Mouse (Mus musculus) midbrain, embryonic 12.5 days (tissue): Measurements from ENCODE around the gene Rtbdn. TPM values are rescaled to one million over a fixed set of nuclear protein-coding genes. Genes with fewer than 3 reads are reported as not detected.

Source experiments
- ATAC-seq: fragments of 200-750 bp; cut with Nextera tagmentation; 2 replicates; pipeline ENCODE4 v1.8.0; 2017; ENCODE audit warnings: low read depth, moderate TSS enrichment, moderate library complexity; ENCODE audit not compliant: low FRiP score
- H3K27ac ChIP-seq: fragments of 300-500 bp; sonication (generic); replicated peaks from 2 replicates; pipeline ENCODE4 v1.5.1; 2016; ENCODE audit warnings: mild to moderate bottlenecking
- H3K27me3 ChIP-seq: fragments of 300-500 bp; sonication (generic); 2 replicates; pipeline ENCODE4 v1.6.1; 2016; ENCODE audit warnings: mild to moderate bottlenecking
- H3K36me3 ChIP-seq: fragments of 300-500 bp; sonication (generic); 2 replicates; pipeline ENCODE4 v1.6.1; 2016
- H3K4me1 ChIP-seq: fragments of 300-500 bp; sonication (generic); 2 replicates; pipeline ENCODE4 v1.6.1; 2016
- H3K4me2 ChIP-seq: fragments of 300-500 bp; sonication (generic); replicated peaks from 2 replicates; pipeline ENCODE4 v1.6.1; 2016; ENCODE audit warnings: mild to moderate bottlenecking, moderate library complexity
- H3K4me3 ChIP-seq: fragments of 300-500 bp; sonication (generic); 2 replicates; pipeline ENCODE4 v1.5.1; 2016; ENCODE audit warnings: mild to moderate bottlenecking
- H3K9ac ChIP-seq: fragments of 300-500 bp; sonication (generic); replicated peaks from 2 replicates; pipeline ENCODE4 v1.6.1; 2016; ENCODE audit warnings: mild to moderate bottlenecking, moderate library complexity
- H3K9me3 ChIP-seq: fragments of 300-500 bp; sonication (generic); 2 replicates; pipeline ENCODE4 v1.6.1; 2016; ENCODE audit warnings: mild to moderate bottlenecking
- WGBS: fragments of 180-500 bp; shearing (Covaris S2); methylation state at CpG from one replicate; pipeline ENCODE4 v1.1.7; 2016; 5-methylcytosine and 5-hydroxymethylcytosine counted together
- polyA plus RNA-seq: library from polyadenylated mRNA; unstranded; fragments of >200 nt; fragmentation: Nextera tagmentation; extraction: Ambion mirVana; gene quantifications from 2 replicates; pipeline ENCODE4 v1.2.1, GENCODE M21; 2016

The Rtbdn gene
- polyA plus RNA-seq, 1 experiment from 2014 or later: 1.3 TPM

DNA sequence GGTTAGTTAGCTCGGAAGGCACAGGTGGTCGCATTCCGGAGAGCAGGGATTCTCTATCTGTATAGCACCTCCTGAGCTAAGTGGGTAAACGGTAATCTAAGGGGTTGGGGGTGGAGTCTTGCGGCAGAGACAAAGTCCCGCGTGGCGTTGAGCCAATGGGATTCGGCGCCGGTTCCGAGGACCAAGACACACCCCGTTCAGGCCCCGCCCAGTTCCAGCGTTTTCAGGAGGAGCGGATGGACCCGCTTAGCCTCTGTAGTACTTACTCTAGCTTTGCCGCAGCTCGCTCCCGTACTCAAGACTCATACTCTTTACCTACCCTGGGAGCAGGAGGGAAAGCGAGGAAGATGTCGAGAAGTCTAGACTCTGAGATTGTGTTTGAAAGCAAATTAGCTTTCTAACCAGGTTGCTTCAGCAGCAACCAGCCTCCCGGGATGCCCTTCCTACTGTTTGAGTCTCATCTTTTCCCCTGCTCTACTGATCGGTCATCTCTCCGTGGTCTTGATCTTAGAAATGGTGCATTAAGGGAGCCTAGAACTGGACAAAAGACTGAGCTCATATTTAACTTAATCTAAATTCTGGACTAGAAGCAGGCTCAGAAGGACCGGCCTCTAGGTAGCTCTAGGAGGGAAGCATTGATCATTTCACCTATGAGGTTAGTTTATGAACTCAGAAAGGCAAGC, 2.2 kb upstream of the Rtbdn start:
- H3K27ac ChIP-seq: no peak overlapping the region
- H3K4me3 ChIP-seq: peak overlapping the region; percentile 70
- WGBS: 2% methylated on average over 26 of the region's 26 CpGs
- H3K9me3 ChIP-seq: no peaks in the 10 kb centered on the region
- H3K9ac ChIP-seq: no peak overlapping the region
- peak overlapping the region; percentile 99 for H3K4me2 ChIP-seq
- peak; percentile 57; the same call in 1 of the 2 replicates for ATAC-seq
- H3K4me1 ChIP-seq: peaks cover 29% of the 10 kb centered on the region
- H3K36me3 ChIP-seq: no peaks in the 10 kb centered on the region
- H3K27me3 ChIP-seq: peaks cover 63% of the 10 kb centered on the region

DNA sequence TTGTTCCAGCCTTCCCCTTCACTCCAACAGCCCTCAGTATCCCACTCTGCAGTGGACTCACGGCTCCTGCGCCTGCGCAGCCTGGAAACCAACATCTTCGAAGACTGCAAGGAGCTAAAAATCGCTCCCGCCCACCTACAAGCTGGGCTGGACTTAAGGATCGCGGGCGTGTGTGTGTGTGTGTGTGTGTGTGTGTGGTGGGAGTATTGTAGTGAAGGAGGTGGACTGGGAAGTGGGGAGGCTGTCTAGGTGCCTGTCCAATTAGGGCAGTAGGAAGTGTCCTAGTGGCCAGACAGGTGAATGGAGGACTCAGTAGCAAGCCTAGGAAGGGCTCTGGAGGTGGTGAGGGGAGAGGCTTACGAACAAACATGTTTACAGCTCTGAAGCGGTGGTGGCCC, 1.6 kb upstream of the Rtbdn start:
- no peaks in the 10 kb centered on the region for H3K36me3 ChIP-seq
- H3K4me2 ChIP-seq: peak overlapping the region; percentile 99
- peaks cover 69% of the 10 kb centered on the region for H3K27me3 ChIP-seq
- H3K4me3 ChIP-seq: peak overlapping the region; percentile 70
- H3K4me1 ChIP-seq: peaks cover 29% of the 10 kb centered on the region
- WGBS: 4% methylated on average over 11 of the region's 11 CpGs
- H3K27ac ChIP-seq: no peak overlapping the region
- H3K9me3 ChIP-seq: no peaks in the 10 kb centered on the region
- ATAC-seq: peak; percentile 55
- peak overlapping the region; percentile 80; the same call in 1 of the 2 replicates for H3K9ac ChIP-seq

DNA sequence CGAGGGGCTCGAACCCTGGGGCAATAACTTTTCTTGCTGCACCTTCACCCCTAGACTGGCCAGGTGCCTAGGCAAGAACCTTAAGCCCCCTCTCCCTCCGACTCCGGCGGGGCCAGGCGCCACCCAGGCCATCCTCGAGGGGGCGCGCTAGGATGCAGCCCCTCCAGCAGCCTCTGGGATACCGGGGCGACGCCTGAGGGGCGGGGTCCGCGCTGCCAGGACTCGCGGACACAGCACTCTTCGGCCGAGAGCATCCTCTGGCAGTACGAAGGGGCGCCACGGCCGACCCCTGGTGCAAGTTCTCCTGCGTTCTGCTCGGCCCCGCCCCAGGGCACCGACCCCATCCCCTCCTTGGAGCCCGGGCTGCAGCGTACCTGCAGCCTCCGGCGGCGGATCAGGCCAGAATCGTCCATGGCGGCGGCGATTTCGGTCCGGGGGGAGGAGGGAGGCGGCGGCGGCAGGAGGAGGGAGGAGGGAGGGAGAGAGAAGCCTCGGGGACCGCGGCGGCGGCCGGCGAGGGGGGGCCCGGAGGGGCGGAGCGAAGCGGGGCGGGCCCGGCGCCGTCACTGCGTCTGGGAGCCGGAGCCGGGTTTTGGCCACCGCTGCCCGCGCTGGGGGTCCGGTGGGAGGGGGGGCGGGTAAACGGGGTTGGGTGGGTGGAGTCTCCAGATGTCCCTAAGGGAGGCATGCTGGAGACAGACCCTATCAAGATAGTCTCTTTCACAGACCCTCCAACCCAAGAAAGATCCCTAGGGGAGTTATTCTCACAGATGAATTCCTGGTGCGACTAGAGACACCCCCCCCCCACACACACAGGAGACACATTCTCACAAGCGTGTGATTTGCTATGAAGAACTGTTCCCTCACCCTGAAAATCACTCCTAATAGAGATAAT, 911 bp upstream of the Rtbdn start:
- Histone ChIP-seq H3K27me3 (peaks cover 75% of the 10 kb centered on the region), H3K27ac (peak overlapping the region; percentile 58)

DNA sequence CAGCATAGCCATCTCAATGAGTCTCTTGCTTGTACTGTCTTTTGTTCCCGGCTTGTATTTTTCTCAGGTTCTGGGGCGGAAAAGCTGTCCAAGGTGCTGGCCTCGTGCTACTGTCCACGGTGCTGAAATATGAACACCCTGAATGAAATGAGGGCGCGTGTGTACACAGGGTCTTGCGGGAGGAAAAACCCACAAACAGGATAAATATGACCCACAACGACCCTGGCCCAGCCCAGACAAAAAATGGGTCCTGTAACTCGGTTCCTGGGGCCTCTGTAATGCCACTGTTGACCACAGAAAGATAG, 402 bp downstream of the Rtbdn start:
- no peak overlapping the region for H3K9ac ChIP-seq
- H3K9me3 ChIP-seq: no peaks in the 10 kb centered on the region
- no peak for ATAC-seq
- no peak overlapping the region for H3K4me3 ChIP-seq
- H3K27me3 ChIP-seq: peaks cover 87% of the 10 kb centered on the region
- H3K27ac ChIP-seq: no peak overlapping the region
- 18% methylated on average over 9 of the region's 9 CpGs for WGBS
- H3K4me1 ChIP-seq: peaks cover 29% of the 10 kb centered on the region
- 0 out of 2 replicates have a peak overlapping the region, but pooled peaks have one; percentile 99 for H3K4me2 ChIP-seq
- no peaks in the 10 kb centered on the region for H3K36me3 ChIP-seq

More for the DNA sequence above, 911 bp upstream of the Rtbdn start:
- H3K36me3 ChIP-seq: no peaks in the 10 kb centered on the region
- WGBS: 0% methylated on average over 38 of the region's 67 CpGs
- H3K4me3 ChIP-seq: peak overlapping the region; percentile 70
- ATAC-seq: peak; percentile 67
- H3K9ac ChIP-seq: peak overlapping the region; percentile 80
- peak overlapping the region; percentile 99 for H3K4me2 ChIP-seq
- H3K4me1 ChIP-seq: peaks cover 29% of the 10 kb centered on the region
- no peaks in the 10 kb centered on the region for H3K9me3 ChIP-seq

DNA sequence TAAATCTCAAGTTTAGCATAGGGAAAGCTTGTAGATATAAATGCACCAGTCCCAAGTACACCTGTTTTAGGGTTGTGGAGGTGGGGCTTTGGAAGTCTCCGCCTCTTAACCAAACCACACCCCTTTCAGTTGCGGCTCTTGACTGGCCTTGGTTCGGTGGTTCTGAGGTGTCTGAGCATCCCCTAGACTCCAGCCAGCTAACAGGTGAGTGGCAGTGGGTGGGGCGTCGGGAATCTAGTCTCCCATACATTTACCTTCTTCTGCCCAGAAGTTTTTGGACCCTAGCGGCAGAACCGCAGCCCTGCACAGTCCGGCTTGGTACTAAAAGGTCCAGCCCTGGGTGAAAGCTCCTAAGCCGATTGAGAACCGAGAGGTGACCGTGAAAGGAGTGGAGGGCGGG, 3.0 kb downstream of the Rtbdn start:
- Histone ChIP-seq H3K27ac (no peak overlapping the region), H3K9me3 (no peaks in the 10 kb centered on the region), H3K4me2 (no peak overlapping the region), H3K36me3 (no peaks in the 10 kb centered on the region), H3K9ac (no peak overlapping the region), H3K4me3 (no peak overlapping the region), H3K27me3 (peaks cover 74% of the 10 kb centered on the region), H3K4me1 (peaks cover 23% of the 10 kb centered on the region)
- WGBS: 19% methylated on average over 12 of the region's 12 CpGs
- no peak for ATAC-seq

DNA sequence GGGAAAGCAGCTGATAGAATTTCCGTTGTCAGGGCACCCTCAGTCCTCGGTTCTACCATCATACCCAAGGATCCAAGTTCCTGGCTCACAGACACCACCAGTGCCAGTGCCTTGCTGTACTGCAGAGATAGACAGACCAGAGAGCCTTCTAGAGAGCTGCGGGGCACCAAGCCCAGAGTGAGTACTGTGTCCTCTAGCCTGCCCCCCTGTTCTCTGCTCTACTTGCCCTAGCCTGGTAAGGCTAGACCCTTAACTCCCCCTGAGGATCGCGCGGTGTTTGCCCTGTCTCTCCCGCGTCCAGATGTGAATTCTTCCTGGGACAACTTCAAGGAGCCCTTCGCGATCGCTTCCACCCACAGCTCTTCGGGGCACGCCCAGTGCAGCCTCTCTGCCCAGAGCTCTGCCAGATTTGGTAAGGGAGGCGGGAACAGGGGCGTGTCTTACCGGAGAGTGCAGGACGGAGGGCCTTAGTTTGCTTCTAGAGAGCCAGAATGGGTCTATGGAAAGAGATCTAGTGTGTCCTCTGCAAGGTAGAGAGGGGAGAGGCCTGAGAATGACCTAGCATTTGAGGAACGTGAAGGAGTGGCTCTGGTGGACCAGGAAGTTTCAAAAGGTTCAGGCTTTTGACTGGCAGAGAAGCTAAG, 5.9 kb downstream of the Rtbdn start:
- Histone ChIP-seq H3K36me3 (peaks cover 6% of the 10 kb centered on the region), H3K4me3 (no peak overlapping the region), H3K4me1 (no peaks in the 10 kb centered on the region), H3K27ac (no peak overlapping the region), H3K9ac (no peak overlapping the region), H3K27me3 (peaks cover 47% of the 10 kb centered on the region), H3K9me3 (no peaks in the 10 kb centered on the region), H3K4me2 (no peak overlapping the region; the same call in 1 of the 2 replicates)
- ATAC-seq: no peak
- 11% methylated on average over 18 of the region's 18 CpGs for WGBS

DNA sequence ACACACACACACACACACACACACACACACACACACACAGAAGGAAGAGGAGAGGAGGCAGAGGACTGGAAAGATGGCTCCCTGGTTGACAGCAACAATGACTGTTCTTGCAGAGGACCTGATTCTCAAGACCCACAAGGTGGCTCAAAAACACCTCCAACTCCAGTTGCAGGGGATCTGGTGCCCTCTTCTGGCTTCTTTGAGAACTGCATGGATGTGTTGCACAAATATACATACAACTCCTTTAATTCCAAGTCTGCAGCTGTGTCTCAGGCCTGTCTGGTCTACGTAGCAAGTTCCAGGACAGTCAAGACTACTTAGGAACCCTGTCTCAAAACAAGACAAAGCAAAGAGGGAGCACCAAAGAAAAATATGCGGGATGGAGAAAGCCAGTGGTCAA, 10.0 kb downstream of the Rtbdn start:
- Histone ChIP-seq H3K36me3 (peaks cover 27% of the 10 kb centered on the region), H3K4me1 (no peaks in the 10 kb centered on the region), H3K27ac (no peak overlapping the region), H3K9me3 (no peaks in the 10 kb centered on the region), H3K4me3 (no peak overlapping the region), H3K4me2 (no peak overlapping the region), H3K27me3 (peaks cover 10% of the 10 kb centered on the region), H3K9ac (no peak overlapping the region)
- no peak for ATAC-seq
- WGBS: 40% methylated on average over 2 of the region's 2 CpGs

DNA sequence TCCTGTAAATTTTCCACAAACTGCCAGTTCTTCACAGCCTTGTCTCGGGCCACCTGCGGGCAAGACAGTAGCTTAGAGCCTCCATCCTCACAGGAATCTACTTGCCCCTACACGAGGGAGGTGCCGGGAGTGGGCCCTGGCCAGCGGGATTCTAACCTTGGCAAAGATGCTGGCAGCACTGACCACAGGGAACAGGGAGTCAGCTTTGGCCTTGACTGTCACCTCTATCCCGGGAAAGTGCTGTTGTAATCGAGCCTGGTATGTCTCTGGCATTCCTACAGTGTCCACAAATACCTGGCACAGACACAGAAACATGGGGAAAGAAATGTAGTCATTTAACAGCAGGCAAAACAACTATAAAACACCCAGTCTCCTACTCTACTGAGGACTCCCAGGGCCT, 13.0 kb downstream of the Rtbdn start:
- H3K4me2 ChIP-seq: no peak overlapping the region
- H3K27me3 ChIP-seq: no peaks in the 10 kb centered on the region
- 93% methylated on average over 7 of the region's 7 CpGs for WGBS
- no peaks in the 10 kb centered on the region for H3K9me3 ChIP-seq
- H3K27ac ChIP-seq: no peak overlapping the region
- no peak for ATAC-seq
- peaks cover 40% of the 10 kb centered on the region for H3K36me3 ChIP-seq
- no peak overlapping the region for H3K4me3 ChIP-seq
- H3K4me1 ChIP-seq: peaks cover 1% of the 10 kb centered on the region
- H3K9ac ChIP-seq: no peak overlapping the region

DNA sequence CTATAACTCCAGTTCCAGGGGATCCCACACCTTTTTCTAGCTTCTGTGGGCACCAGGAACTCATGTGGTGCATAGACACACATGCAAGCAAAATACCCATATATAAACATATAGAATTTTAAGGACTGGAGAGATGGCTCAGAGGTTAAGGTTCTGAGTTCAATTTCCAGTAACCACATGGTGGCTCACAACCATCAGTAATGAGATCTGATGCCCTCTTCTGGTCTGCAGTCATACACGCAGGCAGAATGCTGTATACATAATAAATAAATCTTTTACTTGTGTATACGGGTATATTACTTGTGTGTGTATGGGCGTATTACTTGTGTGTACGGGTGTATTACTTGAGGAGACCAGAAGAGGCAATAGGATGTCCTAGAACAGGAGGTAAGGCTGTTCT, 17.2 kb downstream of the Rtbdn start:
- Histone ChIP-seq H3K4me1 (peaks cover 26% of the 10 kb centered on the region), H3K27me3 (no peaks in the 10 kb centered on the region), H3K4me2 (no peak overlapping the region), H3K4me3 (no peak overlapping the region), H3K36me3 (peaks cover 26% of the 10 kb centered on the region), H3K27ac (no peak overlapping the region), H3K9me3 (no peaks in the 10 kb centered on the region), H3K9ac (no peak overlapping the region)
- 91% methylated on average over 4 of the region's 4 CpGs for WGBS
- ATAC-seq: no peak

DNA sequence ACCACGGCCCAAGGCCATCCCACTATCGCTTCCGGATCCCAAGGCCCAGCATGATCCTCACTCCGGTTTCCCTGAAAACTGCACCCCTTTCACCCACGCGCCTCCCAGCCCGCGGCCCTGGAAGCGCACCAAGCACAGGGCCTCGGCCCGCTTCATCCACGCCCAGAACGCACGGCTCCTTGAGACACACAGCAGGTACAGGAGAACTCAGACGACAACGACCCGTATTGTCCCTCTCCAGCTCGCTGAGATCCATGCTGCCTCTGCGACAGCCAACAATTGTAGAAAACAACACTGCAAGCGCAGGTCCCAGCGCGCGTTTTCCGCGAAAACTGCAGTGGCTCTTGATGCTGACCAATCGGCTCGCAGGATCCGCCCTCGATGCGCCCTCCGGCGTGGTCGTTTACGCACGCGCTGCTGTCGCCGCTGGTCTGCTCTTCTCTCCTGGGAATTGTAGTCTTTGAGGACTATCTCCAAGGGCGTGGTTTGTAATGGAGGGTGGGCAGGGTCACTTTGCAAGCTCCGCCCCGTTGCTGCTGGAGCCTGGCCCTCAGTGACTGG, 19.0 kb downstream of the Rtbdn start:
- under 1% methylated on average over 41 of the region's 41 CpGs for WGBS
- Histone ChIP-seq H3K27ac (peak overlapping the region; percentile 54; the same call in 1 of the 2 replicates), H3K9me3 (no peaks in the 10 kb centered on the region), H3K27me3 (no peaks in the 10 kb centered on the region), H3K4me2 (peak overlapping the region; percentile 94), H3K9ac (peak overlapping the region; percentile 77), H3K4me1 (peaks cover 35% of the 10 kb centered on the region), H3K36me3 (peaks cover 18% of the 10 kb centered on the region), H3K4me3 (peak overlapping the region; percentile 68)
- ATAC-seq: peak; percentile 81

DNA sequence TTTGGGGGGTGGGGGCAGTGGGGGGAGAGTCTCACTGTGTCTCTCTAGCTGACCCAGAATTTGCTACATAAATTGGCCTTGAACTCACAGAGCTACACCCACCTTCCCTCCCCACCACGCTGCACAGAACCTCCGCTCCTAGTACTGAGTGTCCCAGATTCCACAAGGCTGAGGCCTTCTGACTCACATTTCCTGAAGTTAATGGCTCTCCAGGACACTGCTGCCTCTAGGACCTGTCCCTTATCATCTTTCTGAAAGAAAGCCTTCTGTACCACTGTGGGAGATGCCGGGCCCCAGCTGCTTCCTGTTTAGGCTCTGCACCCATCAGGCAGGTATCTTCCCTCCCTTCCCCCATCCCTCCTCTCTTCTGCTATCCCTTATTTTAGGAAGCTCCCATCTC, 19.8 kb downstream of the Rtbdn start:
- Histone ChIP-seq H3K4me3 (no peak overlapping the region), H3K4me2 (no peak overlapping the region), H3K36me3 (peaks cover 25% of the 10 kb centered on the region), H3K9me3 (no peaks in the 10 kb centered on the region), H3K9ac (no peak overlapping the region), H3K27me3 (no peaks in the 10 kb centered on the region), H3K4me1 (peaks cover 42% of the 10 kb centered on the region), H3K27ac (0 out of 2 replicates have a peak overlapping the region, but pooled peaks have one; percentile 3)
- ATAC-seq: no peak
- WGBS: 70% methylated on average over 3 of the region's 3 CpGs
